Comparison of ENCODE assay signal across 15 mouse cellular contexts in genomic region chr11:90844925-90845319, GRCm38 (mm10).
DNase-seq lines count a peak whose midpoint lies in the region; ATAC-seq lines count a peak whose summit lies in the region.
"Had no signal": no experiment of that assay in that cellular context is flagged by ENCODE, and none has a peak within 500 bp of the region (broad histone marks: within the 10 kb centered on the region; RNA-seq: fewer than 3 reads in every experiment).

No protein-coding gene starts in this region.

- H3K9me3 ChIP-seq in forebrain, embryonic 14.5 days (replicated peaks; ENCODE audit: control insufficient read depth, low read length): peaks cover 9% of the 10 kb centered on the region
- H3K9me3 ChIP-seq in forebrain, embryonic 10.5 days: peaks cover 8% of the 10 kb centered on the region; the same call in 1 of the 2 replicates
- H3K9me3 ChIP-seq in midbrain, embryonic 14.5 days (ENCODE audit: control insufficient read depth, low read length): peaks cover 5% of the 10 kb centered on the region; the same call in 1 of the 2 replicates
- H3K9me3 ChIP-seq in midbrain, embryonic 13.5 days: peaks cover 4% of the 10 kb centered on the region; the same call in 1 of the 2 replicates
- H3K9me3 ChIP-seq in kidney, embryonic 16.5 days (ENCODE audit: low read length): peaks cover 10% of the 10 kb centered on the region

- no peak overlapping the region for H3K4me3 ChIP-seq in forebrain, embryonic 14.5 days (ENCODE audit: low read depth, low read length)
- no peak overlapping the region for H3K4me3 ChIP-seq in forebrain, embryonic 10.5 days
- H3K4me3 ChIP-seq in midbrain, embryonic 14.5 days (replicated peaks; ENCODE audit: low read depth, low read length): no peak overlapping the region
- no peak overlapping the region for H3K4me3 ChIP-seq in midbrain, embryonic 13.5 days (replicated peaks)
- H3K4me3 ChIP-seq in kidney, embryonic 16.5 days (ENCODE audit: low read length): no peak overlapping the region
- H3K4me3 ChIP-seq: hindbrain, embryonic 15.5 days; megakaryocyte, embryonic 14.5 days; neural tube, embryonic 12.5 days had no signal

- no peak overlapping the region for H3K27ac ChIP-seq in forebrain, embryonic 14.5 days (ENCODE audit: low read depth, low read length)
- no peak overlapping the region for H3K27ac ChIP-seq in forebrain, embryonic 10.5 days
- H3K27ac ChIP-seq in midbrain, embryonic 14.5 days (replicated peaks; ENCODE audit: low read depth, low read length): no peak overlapping the region
- no peak overlapping the region for H3K27ac ChIP-seq in midbrain, embryonic 13.5 days
- peak overlapping the region; percentile 54 for H3K27ac ChIP-seq in kidney, embryonic 16.5 days (ENCODE audit: low read length)
- H3K27ac ChIP-seq: hindbrain, embryonic 15.5 days; neural tube, embryonic 12.5 days; stomach, postnatal 0 days had no signal

- no peaks in the 10 kb centered on the region for H3K36me3 ChIP-seq in forebrain, embryonic 14.5 days (ENCODE audit: control insufficient read depth, insufficient read depth, low read length)
- no peaks in the 10 kb centered on the region for H3K36me3 ChIP-seq in forebrain, embryonic 10.5 days (replicated peaks)
- H3K36me3 ChIP-seq in midbrain, embryonic 14.5 days (ENCODE audit: control insufficient read depth, insufficient read depth, low read length): no peaks in the 10 kb centered on the region
- no peaks in the 10 kb centered on the region for H3K36me3 ChIP-seq in midbrain, embryonic 13.5 days
- H3K36me3 ChIP-seq in kidney, embryonic 16.5 days (ENCODE audit: insufficient read depth, low read length): peaks cover 6% of the 10 kb centered on the region; the same call in 1 of the 2 replicates
- H3K36me3 ChIP-seq: hindbrain, embryonic 15.5 days; neural tube, embryonic 12.5 days had no signal

- no peak overlapping the region for H3K9ac ChIP-seq in forebrain, embryonic 14.5 days (ENCODE audit: low read length)
- H3K9ac ChIP-seq in midbrain, embryonic 14.5 days (replicated peaks; ENCODE audit: low read length): no peak overlapping the region
- no peak overlapping the region for H3K9ac ChIP-seq in midbrain, embryonic 13.5 days (replicated peaks)
- H3K9ac ChIP-seq in kidney, embryonic 16.5 days (replicated peaks; ENCODE audit: low read length): no peak overlapping the region
- H3K9ac ChIP-seq: hindbrain, embryonic 15.5 days; neural tube, embryonic 12.5 days had no signal

- DNase-seq in forebrain, embryonic 14.5 days (ENCODE audit: low spot score): peak; percentile 20
- DNase-seq in forebrain, embryonic 10.5 days (ENCODE audit: extremely low spot score, low spot score): no peak
- DNase-seq in midbrain, embryonic 14.5 days: peak; percentile 31
- DNase-seq in right cerebral cortex, adult 2 months (ENCODE audit: low spot score in 2 of 2): no peak
- no peak for DNase-seq in layer of hippocampus, postnatal 10 days (ENCODE audit: low spot score in 2 of 2)
- DNase-seq: adrenal gland, adult 2 months; layer of hippocampus, adult 9-11 months had no signal

- no peak for ATAC-seq in forebrain, embryonic 14.5 days
- no peak for ATAC-seq in midbrain, embryonic 14.5 days (ENCODE audit: low FRiP score, low TSS enrichment)
- ATAC-seq in midbrain, embryonic 13.5 days: no peak
- peak; percentile 83 for ATAC-seq in kidney, embryonic 16.5 days (ENCODE audit: low FRiP score, low TSS enrichment)
- no peak for ATAC-seq in erythroblast, adult 5-6 weeks (replicated peaks; ENCODE audit: low FRiP score, poor library complexity, severe bottlenecking)

- no peak overlapping the region for H3K4me2 ChIP-seq in forebrain, embryonic 14.5 days (ENCODE audit: low read length)
- H3K4me2 ChIP-seq in midbrain, embryonic 14.5 days (ENCODE audit: low read length): no peak overlapping the region
- no peak overlapping the region for H3K4me2 ChIP-seq in midbrain, embryonic 13.5 days (replicated peaks)
- peak overlapping the region; percentile 19; the same call in 1 of the 2 replicates for H3K4me2 ChIP-seq in kidney, embryonic 16.5 days (replicated peaks; ENCODE audit: low read depth, low read length)
- H3K4me2 ChIP-seq: hindbrain, embryonic 15.5 days; liver, embryonic 11.5 days; neural tube, embryonic 12.5 days had no signal

- H3K4me1 ChIP-seq in forebrain, embryonic 14.5 days (ENCODE audit: control insufficient read depth, insufficient read depth, low read length): no peaks in the 10 kb centered on the region
- H3K4me1 ChIP-seq in forebrain, embryonic 10.5 days: no peaks in the 10 kb centered on the region
- no peaks in the 10 kb centered on the region for H3K4me1 ChIP-seq in midbrain, embryonic 14.5 days (ENCODE audit: control insufficient read depth, insufficient read depth, low read length)
- no peaks in the 10 kb centered on the region for H3K4me1 ChIP-seq in midbrain, embryonic 13.5 days (replicated peaks)
- H3K4me1 ChIP-seq in kidney, embryonic 16.5 days (ENCODE audit: insufficient read depth, low read length): peaks cover 14% of the 10 kb centered on the region
- H3K4me1 ChIP-seq: hindbrain, embryonic 15.5 days; neural tube, embryonic 12.5 days had no signal

- H3K27me3 ChIP-seq in forebrain, embryonic 14.5 days (replicated peaks; ENCODE audit: control insufficient read depth, insufficient read depth, low read length): no peaks in the 10 kb centered on the region
- no peaks in the 10 kb centered on the region for H3K27me3 ChIP-seq in forebrain, embryonic 10.5 days (ENCODE audit: poor library complexity, severe bottlenecking)
- no peaks in the 10 kb centered on the region for H3K27me3 ChIP-seq in midbrain, embryonic 14.5 days (ENCODE audit: control insufficient read depth, insufficient read depth, low read length)
- no peaks in the 10 kb centered on the region for H3K27me3 ChIP-seq in midbrain, embryonic 13.5 days
- no peaks in the 10 kb centered on the region for H3K27me3 ChIP-seq in kidney, embryonic 16.5 days (ENCODE audit: insufficient read depth, low read length)
- H3K27me3 ChIP-seq: hindbrain, embryonic 15.5 days; megakaryocyte, embryonic 14.5 days; neural tube, embryonic 12.5 days had no signal

- WGBS in forebrain, embryonic 14.5 days: 42% methylated on average over 6 of the region's 6 CpGs
- 86% methylated on average over 6 of the region's 6 CpGs for WGBS in forebrain, embryonic 10.5 days
- WGBS in midbrain, embryonic 14.5 days: 84% methylated on average over 6 of the region's 6 CpGs
- WGBS in midbrain, embryonic 13.5 days: 79% methylated on average over 6 of the region's 6 CpGs
- WGBS in kidney, embryonic 16.5 days: 16% methylated on average over 6 of the region's 6 CpGs

Comparison
In these comparisons a context has a peak if more than half of its experiments do, and no peak if none do; other contexts are left out.
1. DNase-seq: peak in forebrain, embryonic 14.5 days (single experiment) and midbrain, embryonic 14.5 days (single experiment); none in forebrain, embryonic 10.5 days (single experiment), right cerebral cortex, adult 2 months (0 of 2) and layer of hippocampus, postnatal 10 days (0 of 2).